In genomic region chr11:46665599-46666522, GRCm38 (mm10) we compare ENCODE assay signal across 9 mouse cellular contexts. TPM values are rescaled to one million over a fixed set of nuclear protein-coding genes. Genes with fewer than 3 reads are reported as not detected.
DNase-seq lines count a peak whose midpoint lies in the region; ATAC-seq and TF ChIP-seq lines count a peak whose summit lies in the region.
"Had no signal": no experiment of that assay in that cellular context is flagged by ENCODE, and none has a peak within 500 bp of the region (broad histone marks: within the 10 kb centered on the region; RNA-seq: fewer than 3 reads in every experiment).

No protein-coding gene starts in this region.

- no peak overlapping the region for H3K4me3 ChIP-seq in forebrain, embryonic 14.5 days (ENCODE audit: low read depth, low read length)
- no peak overlapping the region for H3K4me3 ChIP-seq in stomach, postnatal 0 days (ENCODE audit: low read depth, low read length)

- ATAC-seq in forebrain, embryonic 14.5 days, result peak; percentile 63
- peak; percentile 72; the same call in 1 of the 2 replicates for ATAC-seq in megakaryocyte, adult 5-6 weeks (ENCODE audit: poor library complexity, severe bottlenecking)
- no peak for ATAC-seq in stomach, postnatal 0 days (ENCODE audit: low FRiP score, low TSS enrichment)

- H3K27me3 ChIP-seq in forebrain, embryonic 14.5 days (replicated peaks; ENCODE audit: control insufficient read depth, insufficient read depth, low read length), result no peaks in the 10 kb centered on the region
- no peaks in the 10 kb centered on the region for H3K27me3 ChIP-seq in stomach, postnatal 0 days (ENCODE audit: control insufficient read depth, insufficient read depth, low read length)

- peak; percentile 5 for DNase-seq in kidney, adult 18-20 months
- DNase-seq in kidney, adult 11 months, result no peak
- DNase-seq in Muller cell, postnatal 12 days (ENCODE audit: inconsistent ontology term), result peak; percentile 9
- DNase-seq in forebrain, embryonic 14.5 days (ENCODE audit: low spot score), result peak; percentile 73
- peak; percentile 30 for DNase-seq in kidney, postnatal 10 days
- DNase-seq in stomach, postnatal 0 days (ENCODE audit: low spot score), result peak; percentile 24
- no peak for DNase-seq in ovary, postnatal 36 days (ENCODE audit: low spot score)

- H3K9me3 ChIP-seq in forebrain, embryonic 14.5 days (replicated peaks; ENCODE audit: control insufficient read depth, low read length), result no peaks in the 10 kb centered on the region
- H3K9me3 ChIP-seq in stomach, postnatal 0 days (ENCODE audit: control insufficient read depth, low read length), result no peaks in the 10 kb centered on the region

- TF ChIP-seq EP300 in stomach, postnatal 0 days (optimal IDR thresholded peaks at IDR 0.05), result no peak

- no peaks in the 10 kb centered on the region for H3K4me1 ChIP-seq in forebrain, embryonic 14.5 days (ENCODE audit: control insufficient read depth, insufficient read depth, low read length)
- H3K4me1 ChIP-seq in stomach, postnatal 0 days (replicated peaks; ENCODE audit: control insufficient read depth, insufficient read depth), result no peaks in the 10 kb centered on the region

- H3K4me2 ChIP-seq in forebrain, embryonic 14.5 days (ENCODE audit: low read length), result no peak overlapping the region
- H3K4me2 ChIP-seq in stomach, postnatal 0 days (replicated peaks; ENCODE audit: low read depth), result no peak overlapping the region

- H3K27ac ChIP-seq in forebrain, embryonic 14.5 days (ENCODE audit: low read depth, low read length), result no peak overlapping the region
- no peak overlapping the region for H3K27ac ChIP-seq in stomach, postnatal 0 days (replicated peaks)

- H3K36me3 ChIP-seq in forebrain, embryonic 14.5 days (ENCODE audit: control insufficient read depth, insufficient read depth, low read length), result no peaks in the 10 kb centered on the region
- no peaks in the 10 kb centered on the region for H3K36me3 ChIP-seq in stomach, postnatal 0 days (ENCODE audit: control insufficient read depth, insufficient read depth, low read length)

- 72% methylated on average over 6 of the region's 6 CpGs for WGBS in forebrain, embryonic 14.5 days
- WGBS in stomach, postnatal 0 days, result 64% methylated on average over 6 of the region's 6 CpGs

- peak; percentile 75 for TF ChIP-seq CTCF in stomach, postnatal 0 days (IDR thresholded peaks at IDR 0.05; ENCODE audit: low read depth)

- no peak overlapping the region for H3K9ac ChIP-seq in forebrain, embryonic 14.5 days (ENCODE audit: low read length)
- H3K9ac ChIP-seq in stomach, postnatal 0 days (ENCODE audit: low read length), result no peak overlapping the region

RNA-seq across cellular contexts. Expression of gene Dppa1, which starts 36.8 kb away (rescaled TPM):
- not detected in 2 replicates for polyA plus RNA-seq in forebrain, embryonic 14.5 days (2014; fragmentation: Nextera tagmentation; extraction: Ambion mirVana)
- total RNA-seq in megakaryocyte, adult 5-6 weeks (2015), result not detected in 2 replicates
- not detected in 2 replicates for total RNA-seq in megakaryocyte, adult 5-6 weeks (2017)
- polyA plus RNA-seq in stomach, postnatal 0 days (2015; fragmentation: Nextera tagmentation; extraction: Ambion mirVana), result not detected in 2 replicates
- polyA plus RNA-seq: large intestine, adult 2 months had no signal

RNA-seq across cellular contexts. Expression of gene Timd2, which starts 41.0 kb away (rescaled TPM):
- 0.09 TPM in 1 of 2 replicates, not detected in the other for polyA plus RNA-seq in forebrain, embryonic 14.5 days (2014; fragmentation: Nextera tagmentation; extraction: Ambion mirVana)
- total RNA-seq in megakaryocyte, adult 5-6 weeks (2015), result 0.09 TPM in 1 of 2 replicates, not detected in the other
- not detected in 2 replicates for total RNA-seq in megakaryocyte, adult 5-6 weeks (2017)
- 0.17 TPM in 1 of 2 replicates, not detected in the other for polyA plus RNA-seq in stomach, postnatal 0 days (2015; fragmentation: Nextera tagmentation; extraction: Ambion mirVana)

Comparison
In these comparisons a context has a peak if more than half of its experiments do, and no peak if none do; other contexts are left out.
1. DNase-seq: peak in kidney, adult 18-20 months (single experiment), Muller cell, postnatal 12 days (single experiment), forebrain, embryonic 14.5 days (single experiment), kidney, postnatal 10 days (single experiment) and stomach, postnatal 0 days (single experiment); none in kidney, adult 11 months (single experiment) and ovary, postnatal 36 days (single experiment).